Mouse (Mus musculus) intestine, embryonic 14.5 days (tissue): ENCODE measurements at regions not wholly inside any gene's neighbourhood (a gene's known extent, or its start where the extent isn't known, plus 50 kb on each side); places are given as distances from the start of the nearest gene placed in this dataset.
"Not testable (repeated sequence)": the region's sequence is repeated elsewhere in the genome, so short reads cannot be mapped to it uniquely, and the experiment has no call there.

ENCODE experiments used
- ATAC-seq: fragments of 200-750 bp; cut with Nextera tagmentation; replicated peaks from 2 replicates; pipeline ENCODE4 v1.8.0; 2017; ENCODE audit warnings: low read depth, moderate number of reproducible peaks, moderate TSS enrichment, moderate library complexity; ENCODE audit not compliant: low FRiP score, low TSS enrichment
- DNase-seq: peaks from one replicate; pipeline ENCODE4 v3.0.0-alpha.2; 2018; ENCODE audit warnings: low spot score
- H3K27ac ChIP-seq: fragments of 300-500 bp; sonication (generic); 2 replicates; pipeline ENCODE4 v1.5.1; 2014; ENCODE audit warnings: low read depth, mild to moderate bottlenecking, control low read depth
- H3K27me3 ChIP-seq: fragments of 300-500 bp; sonication (generic); replicated peaks from 2 replicates; pipeline ENCODE4 v1.6.1; 2014; ENCODE audit warnings: low read length, control low read depth; ENCODE audit not compliant: control insufficient read depth, insufficient read depth
- H3K36me3 ChIP-seq: fragments of 300-500 bp; sonication (generic); 2 replicates; pipeline ENCODE4 v1.6.1; 2014; ENCODE audit warnings: low read length, control low read depth; ENCODE audit not compliant: control insufficient read depth, insufficient read depth
- H3K4me1 ChIP-seq: fragments of 300-500 bp; sonication (generic); replicated peaks from 2 replicates; pipeline ENCODE4 v1.6.1; 2014; ENCODE audit warnings: low read length, control low read depth, mixed read lengths; ENCODE audit not compliant: control insufficient read depth, insufficient read depth
- H3K4me2 ChIP-seq: fragments of 300-500 bp; sonication (generic); 2 replicates; pipeline ENCODE4 v1.6.1; 2014; ENCODE audit warnings: low read length
- H3K4me3 ChIP-seq: fragments of 300-500 bp; sonication (generic); 2 replicates; pipeline ENCODE4 v1.5.1; 2014; ENCODE audit warnings: low read depth, low read length, control low read depth, mixed read lengths
- H3K9ac ChIP-seq: fragments of 300-500 bp; sonication (generic); 2 replicates; pipeline ENCODE4 v1.6.1; 2014; ENCODE audit warnings: mild to moderate bottlenecking, low read length
- H3K9me3 ChIP-seq: fragments of 300-500 bp; sonication (generic); 2 replicates; pipeline ENCODE4 v1.6.1; 2016; ENCODE audit warnings: low read length, control low read depth; ENCODE audit not compliant: control insufficient read depth
- WGBS: fragments of 180-500 bp; shearing (Covaris S2); extraction: QIAGEN DNeasy Blood & Tissue Kit; methylation state at CpG from one replicate; pipeline ENCODE4 v1.1.7; 2014; 5-methylcytosine and 5-hydroxymethylcytosine counted together

GRCm38 (mm10) chr2:18509317-18509716 lies 116.7 kb upstream of the Dnajc1 start:
- Histone ChIP-seq H3K27me3 (no peaks in the 10 kb centered on the region), H3K4me2 (no peak overlapping the region), H3K9ac (no peak overlapping the region), H3K27ac (no peak overlapping the region), H3K36me3 (no peaks in the 10 kb centered on the region), H3K9me3 (no peaks in the 10 kb centered on the region), H3K4me1 (no peaks in the 10 kb centered on the region), H3K4me3 (no peak overlapping the region)
- ATAC-seq (no peak), DNase-seq (no peak)
- 90% methylated on average over 1 of the region's 1 CpGs for WGBS

GRCm38 (mm10) chr2:18473361-18473771 lies 80.7 kb upstream of the Dnajc1 start:
- H3K4me1 ChIP-seq = 0 out of 2 replicates have a peak, but pooled peaks cover 3% of the 10 kb centered on the region
- no peak overlapping the region for H3K4me3 ChIP-seq
- H3K4me2 ChIP-seq = no peak overlapping the region
- no peaks in the 10 kb centered on the region for H3K9me3 ChIP-seq
- ATAC-seq (no peak), DNase-seq (no peak)
- H3K27me3 ChIP-seq = no peaks in the 10 kb centered on the region
- H3K27ac ChIP-seq = no peak overlapping the region
- no peak overlapping the region for H3K9ac ChIP-seq
- H3K36me3 ChIP-seq = no peaks in the 10 kb centered on the region
- 25% methylated on average over 3 of the region's 3 CpGs for WGBS

GRCm38 (mm10) chr2:18460901-18461300 lies 68.3 kb upstream of the Dnajc1 start:
- DNase-seq (no peak), ATAC-seq (no peak)
- Histone ChIP-seq H3K27me3 (no peaks in the 10 kb centered on the region), H3K9me3 (0 out of 2 replicates have a peak, but pooled peaks cover 4% of the 10 kb centered on the region), H3K4me1 (no peaks in the 10 kb centered on the region), H3K27ac (no peak overlapping the region), H3K4me3 (no peak overlapping the region), H3K4me2 (no peak overlapping the region), H3K9ac (no peak overlapping the region), H3K36me3 (no peaks in the 10 kb centered on the region)
- 92% methylated on average over 4 of the region's 4 CpGs for WGBS

GRCm38 (mm10) chr2:18460281-18460680 lies 67.7 kb upstream of the Dnajc1 start:
- H3K27me3 ChIP-seq, ATAC-seq, H3K4me3 ChIP-seq, H3K9ac ChIP-seq, H3K4me2 ChIP-seq, H3K36me3 ChIP-seq, H3K9me3 ChIP-seq, H3K27ac ChIP-seq, H3K4me1 ChIP-seq, DNase-seq: not testable (repeated sequence)
- WGBS = 90% methylated on average over 3 of the region's 3 CpGs

GRCm38 (mm10) chr2:18453426-18453825 lies 60.8 kb upstream of the Dnajc1 start:
- WGBS = 51% methylated on average over 2 of the region's 2 CpGs
- not testable (repeated sequence) for ATAC-seq, H3K9me3 ChIP-seq, H3K4me1 ChIP-seq, H3K9ac ChIP-seq, H3K36me3 ChIP-seq, H3K27ac ChIP-seq, H3K4me3 ChIP-seq, H3K27me3 ChIP-seq, H3K4me2 ChIP-seq, DNase-seq

- H3K27ac ChIP-seq = no peak overlapping the region
- H3K27me3 ChIP-seq = no peaks in the 10 kb centered on the region
- no peak overlapping the region for H3K4me3 ChIP-seq
- H3K4me1 ChIP-seq = no peaks in the 10 kb centered on the region; the same call in 1 of the 2 replicates
- no peak overlapping the region for H3K9ac ChIP-seq
- DNase-seq (no peak), ATAC-seq (no peak)
- H3K4me2 ChIP-seq = no peak overlapping the region
- no peaks in the 10 kb centered on the region for H3K9me3 ChIP-seq
- WGBS = 71% methylated on average over 1 of the region's 1 CpGs
- no peaks in the 10 kb centered on the region for H3K36me3 ChIP-seq
Observed at GRCm38 (mm10) chr2:18445809-18446208, 53.2 kb upstream of the Dnajc1 start.
